Mouse (Mus musculus): ENCODE results near the gene Gm49721. TPM values are rescaled to one million over a fixed set of nuclear protein-coding genes. Genes with fewer than 3 reads are reported as not detected.
"Not testable (repeated sequence)": the region's sequence is repeated elsewhere in the genome, so short reads cannot be mapped to it uniquely, and the experiment has no call there.

Gm49721 gene
- polyA plus RNA-seq, 1 experiment from 2014 or later, result 0.20 TPM

DNA sequence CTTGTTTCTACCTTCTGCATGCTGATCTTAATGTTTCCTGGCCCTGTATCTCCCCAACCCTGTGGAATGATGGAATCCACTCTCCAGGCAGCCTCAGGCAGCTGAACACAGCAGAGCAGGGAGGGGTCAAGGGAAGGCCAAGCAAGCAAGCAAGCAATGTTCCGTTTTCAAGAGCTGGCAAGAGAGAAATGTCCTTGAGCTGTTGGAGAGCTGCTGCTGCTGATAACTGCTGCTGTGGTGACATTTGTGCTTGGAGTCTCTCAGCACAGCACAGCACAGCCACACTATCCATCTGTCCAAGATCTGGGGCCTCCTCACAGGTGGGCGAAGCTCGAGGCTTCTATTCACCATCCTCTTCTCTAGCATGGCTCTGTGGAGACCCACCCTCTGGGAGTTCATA, 24.7 kb downstream of the Gm49721 start:
- WGBS, result no CpG with 5 or more reads among the region's 3 CpGs

GRCm38 (mm10) chr17:7005646-7006045, 26.9 kb downstream of the Gm49721 start:
- H3K36me3 ChIP-seq (ENCODE audit: insufficient read depth, low read length); H3K27me3 ChIP-seq (ENCODE audit: insufficient read depth, low read length); H3K9ac ChIP-seq (ENCODE audit: low read depth, low read length); H3K4me3 ChIP-seq (replicated peaks; ENCODE audit: low read depth, low read length); DNase-seq (ENCODE audit: low spot score); H3K9me3 ChIP-seq (replicated peaks; ENCODE audit: low read length); H3K4me1 ChIP-seq (replicated peaks; ENCODE audit: insufficient read depth, low read length); H3K4me2 ChIP-seq (ENCODE audit: low read length); H3K27ac ChIP-seq; ATAC-seq (replicated peaks; ENCODE audit: low FRiP score, low read depth): not testable (repeated sequence)
- 59% methylated on average over 3 of the region's 4 CpGs for WGBS

More for the DNA sequence above, 24.7 kb downstream of the Gm49721 start:
- not testable (repeated sequence) for DNase-seq (ENCODE audit: low spot score); H3K9ac ChIP-seq (ENCODE audit: low read depth, low read length); H3K4me3 ChIP-seq (replicated peaks; ENCODE audit: low read depth, low read length); H3K27ac ChIP-seq; H3K27me3 ChIP-seq (ENCODE audit: insufficient read depth, low read length); H3K4me2 ChIP-seq (ENCODE audit: low read length); H3K4me1 ChIP-seq (replicated peaks; ENCODE audit: insufficient read depth, low read length); ATAC-seq (replicated peaks; ENCODE audit: low FRiP score, low read depth); H3K36me3 ChIP-seq (ENCODE audit: insufficient read depth, low read length); H3K9me3 ChIP-seq (replicated peaks; ENCODE audit: low read length)

DNA sequence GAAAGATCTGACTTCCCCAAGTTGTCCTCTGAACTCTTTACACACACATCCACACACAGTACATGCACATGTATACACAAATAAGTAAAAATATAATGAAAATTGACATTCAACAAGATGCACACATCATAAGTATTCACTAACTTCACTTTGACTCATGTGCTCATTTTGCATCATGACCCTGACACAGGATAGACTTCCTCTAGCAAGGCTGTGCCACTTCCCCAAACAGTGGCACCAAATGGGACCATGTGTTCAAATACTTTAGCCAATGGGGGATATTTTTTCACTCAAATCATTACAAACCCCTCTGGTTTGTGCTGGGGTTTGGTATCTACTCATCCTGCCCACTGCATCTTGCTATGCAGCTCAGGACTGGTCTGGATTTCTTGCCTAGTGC, 30.2 kb downstream of the Gm49721 start:
- H3K4me3 ChIP-seq (replicated peaks; ENCODE audit: low read depth, low read length); H3K27me3 ChIP-seq (ENCODE audit: insufficient read depth, low read length); H3K27ac ChIP-seq; ATAC-seq (replicated peaks; ENCODE audit: low FRiP score, low read depth); H3K36me3 ChIP-seq (ENCODE audit: insufficient read depth, low read length); H3K4me1 ChIP-seq (replicated peaks; ENCODE audit: insufficient read depth, low read length); H3K4me2 ChIP-seq (ENCODE audit: low read length); DNase-seq (ENCODE audit: low spot score); H3K9me3 ChIP-seq (replicated peaks; ENCODE audit: low read length); H3K9ac ChIP-seq (ENCODE audit: low read depth, low read length): not testable (repeated sequence)

DNA sequence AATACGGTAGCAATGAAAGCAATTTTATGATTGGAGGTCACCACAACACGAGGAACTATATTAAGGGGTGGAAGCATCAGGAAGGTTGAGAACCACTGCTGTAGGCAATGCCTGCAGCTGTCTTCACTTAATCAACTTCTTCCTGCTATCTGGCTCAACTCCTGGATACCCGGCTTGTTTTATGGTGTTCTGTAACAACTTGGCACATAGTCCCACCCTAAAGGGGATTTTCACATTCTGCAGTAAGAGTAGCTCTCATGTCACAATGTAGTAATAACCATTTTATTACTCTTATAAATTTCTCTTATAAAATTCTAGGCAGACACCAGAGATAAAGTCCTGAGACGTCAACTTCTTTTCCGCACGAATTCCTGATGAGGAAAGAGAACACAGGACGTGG, 30.7 kb downstream of the Gm49721 start:
- not testable (repeated sequence) for H3K27me3 ChIP-seq (ENCODE audit: insufficient read depth, low read length); H3K4me3 ChIP-seq (replicated peaks; ENCODE audit: low read depth, low read length); H3K4me1 ChIP-seq (replicated peaks; ENCODE audit: insufficient read depth, low read length); H3K27ac ChIP-seq; H3K9ac ChIP-seq (ENCODE audit: low read depth, low read length); H3K4me2 ChIP-seq (ENCODE audit: low read length); H3K36me3 ChIP-seq (ENCODE audit: insufficient read depth, low read length); ATAC-seq (replicated peaks; ENCODE audit: low FRiP score, low read depth); DNase-seq (ENCODE audit: low spot score); H3K9me3 ChIP-seq (replicated peaks; ENCODE audit: low read length)
- WGBS, result no CpG with 5 or more reads among the region's 7 CpGs

DNA sequence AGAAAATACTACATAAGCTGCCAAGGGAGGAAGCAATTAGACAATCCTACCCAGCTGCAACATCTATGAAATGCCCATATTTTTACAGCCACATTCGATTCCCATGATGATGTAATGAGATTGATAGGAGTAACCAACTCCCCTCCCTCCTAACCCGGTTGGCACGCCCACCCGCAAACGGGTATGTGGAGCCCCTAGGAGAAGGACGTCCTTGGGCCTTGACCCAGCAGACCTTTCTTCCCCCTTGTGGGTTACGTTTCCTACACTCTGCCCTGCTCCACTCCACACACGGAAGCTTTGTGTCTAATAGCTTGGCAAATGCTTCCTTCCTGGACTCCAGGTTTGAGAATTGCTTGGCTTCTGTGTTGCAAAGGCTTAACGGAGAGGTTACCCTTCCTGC, 31.2 kb downstream of the Gm49721 start:
- not testable (repeated sequence) for H3K4me1 ChIP-seq (replicated peaks; ENCODE audit: insufficient read depth, low read length); H3K9me3 ChIP-seq (replicated peaks; ENCODE audit: low read length); H3K27ac ChIP-seq; H3K36me3 ChIP-seq (ENCODE audit: insufficient read depth, low read length); H3K4me3 ChIP-seq (replicated peaks; ENCODE audit: low read depth, low read length); H3K9ac ChIP-seq (ENCODE audit: low read depth, low read length); ATAC-seq (replicated peaks; ENCODE audit: low FRiP score, low read depth); H3K4me2 ChIP-seq (ENCODE audit: low read length); H3K27me3 ChIP-seq (ENCODE audit: insufficient read depth, low read length)
- peak; percentile 1 for DNase-seq (ENCODE audit: low spot score)
- 51% methylated on average over 4 of the region's 9 CpGs for WGBS

GRCm38 (mm10) chr17:7014190-7014589, 35.5 kb downstream of the Gm49721 start:
- WGBS, result no CpG with 5 or more reads among the region's 1 CpGs
- not testable (repeated sequence) for H3K27me3 ChIP-seq (ENCODE audit: insufficient read depth, low read length); H3K4me2 ChIP-seq (ENCODE audit: low read length); H3K36me3 ChIP-seq (ENCODE audit: insufficient read depth, low read length); H3K4me1 ChIP-seq (replicated peaks; ENCODE audit: insufficient read depth, low read length); H3K27ac ChIP-seq; ATAC-seq (replicated peaks; ENCODE audit: low FRiP score, low read depth); H3K4me3 ChIP-seq (replicated peaks; ENCODE audit: low read depth, low read length); H3K9ac ChIP-seq (ENCODE audit: low read depth, low read length); DNase-seq (ENCODE audit: low spot score); H3K9me3 ChIP-seq (replicated peaks; ENCODE audit: low read length)

DNA sequence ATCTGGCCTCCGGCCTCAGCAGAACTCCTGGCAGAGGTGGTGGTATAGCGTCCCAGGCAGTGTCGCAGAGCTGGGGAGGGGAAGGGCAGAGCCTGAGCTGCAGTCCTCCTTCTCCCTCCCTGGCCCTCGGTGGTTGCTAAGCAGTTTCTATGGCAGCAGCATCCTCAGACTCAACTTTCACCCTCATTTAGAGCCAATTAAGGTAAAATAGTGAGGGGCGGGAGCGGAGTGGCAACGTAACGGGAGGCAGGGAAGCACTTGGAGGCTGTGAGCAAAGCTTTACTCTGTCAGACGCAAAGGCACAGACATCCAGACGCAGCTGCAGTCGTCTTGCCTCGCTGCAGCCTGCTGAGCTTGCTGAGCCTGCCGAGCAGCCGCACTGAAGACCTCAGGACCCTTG, 46.6 kb downstream of the Gm49721 start, which contains the start of gene Gm1604a:
TSS of gene Gm1604a (plus strand) at position 312 of the 400 bp plus-strand sequence.
- not testable (repeated sequence) for H3K36me3 ChIP-seq (ENCODE audit: insufficient read depth, low read length); H3K4me3 ChIP-seq (replicated peaks; ENCODE audit: low read depth, low read length); DNase-seq (ENCODE audit: low spot score); H3K9ac ChIP-seq (ENCODE audit: low read depth, low read length); H3K4me2 ChIP-seq (ENCODE audit: low read length); H3K9me3 ChIP-seq (replicated peaks; ENCODE audit: low read length); ATAC-seq (replicated peaks; ENCODE audit: low FRiP score, low read depth); H3K4me1 ChIP-seq (replicated peaks; ENCODE audit: insufficient read depth, low read length); H3K27me3 ChIP-seq (ENCODE audit: insufficient read depth, low read length); H3K27ac ChIP-seq
- WGBS, result 21% methylated on average over 5 of the region's 14 CpGs

DNA sequence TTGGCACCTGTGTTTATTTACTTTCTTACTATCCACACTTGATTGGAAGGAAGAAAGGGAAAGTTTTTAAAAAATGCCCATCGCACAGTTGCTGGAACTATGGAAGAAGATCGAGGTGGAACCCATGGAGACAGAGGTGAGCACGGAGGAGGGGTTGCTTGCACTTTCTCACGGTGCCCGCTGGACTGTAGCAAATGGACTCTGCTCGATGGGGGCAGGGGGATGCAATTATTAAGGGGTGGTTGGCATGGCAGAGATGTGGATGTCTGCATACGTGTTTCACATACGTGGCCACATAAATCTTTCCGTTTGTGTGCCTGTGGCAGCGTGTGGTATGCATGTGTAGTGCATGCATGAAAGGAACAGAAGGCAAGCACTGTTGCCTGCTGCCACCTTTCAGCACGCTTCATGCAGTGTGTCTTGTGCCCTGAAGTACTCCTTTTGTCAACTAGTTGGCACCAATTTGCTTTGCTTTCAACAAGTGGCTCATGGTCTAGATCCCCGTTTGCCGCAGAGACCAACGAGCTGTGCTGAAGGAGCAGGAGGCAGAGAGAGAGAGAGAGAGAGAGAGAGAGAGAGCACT, 47.2 kb downstream of the Gm49721 start:
- H3K4me2 ChIP-seq (ENCODE audit: low read length); H3K4me1 ChIP-seq (replicated peaks; ENCODE audit: insufficient read depth, low read length); H3K27me3 ChIP-seq (ENCODE audit: insufficient read depth, low read length); H3K36me3 ChIP-seq (ENCODE audit: insufficient read depth, low read length); H3K27ac ChIP-seq; DNase-seq (ENCODE audit: low spot score); H3K9me3 ChIP-seq (replicated peaks; ENCODE audit: low read length); H3K9ac ChIP-seq (ENCODE audit: low read depth, low read length); H3K4me3 ChIP-seq (replicated peaks; ENCODE audit: low read depth, low read length): not testable (repeated sequence)
- 27% methylated on average over 3 of the region's 14 CpGs for WGBS
- peak; percentile 53 for ATAC-seq (replicated peaks; ENCODE audit: low FRiP score, low read depth)

DNA sequence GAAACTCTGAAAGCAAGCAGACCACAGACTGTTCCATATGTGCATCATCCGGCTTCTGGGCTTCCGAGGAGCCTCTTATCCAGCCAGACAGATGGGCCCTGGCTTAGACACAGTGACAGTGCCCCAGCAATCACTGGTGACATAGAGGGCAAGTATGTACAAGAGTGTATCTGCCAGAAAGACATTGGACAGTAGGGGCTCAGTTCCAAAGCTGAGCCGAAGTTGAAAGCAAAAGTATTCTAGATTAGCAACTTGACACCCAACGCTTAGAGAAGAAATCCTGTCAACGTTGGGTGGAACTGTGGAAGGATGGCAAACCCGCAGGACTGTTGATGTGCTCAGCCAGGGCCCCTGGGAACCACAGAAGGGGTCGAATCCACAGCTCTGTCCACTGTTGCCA, 51.5 kb downstream of the Gm49721 start:
- not testable (repeated sequence) for H3K27me3 ChIP-seq (ENCODE audit: insufficient read depth, low read length); H3K4me1 ChIP-seq (replicated peaks; ENCODE audit: insufficient read depth, low read length); H3K4me3 ChIP-seq (replicated peaks; ENCODE audit: low read depth, low read length); H3K9ac ChIP-seq (ENCODE audit: low read depth, low read length); H3K4me2 ChIP-seq (ENCODE audit: low read length); H3K27ac ChIP-seq; H3K36me3 ChIP-seq (ENCODE audit: insufficient read depth, low read length); ATAC-seq (replicated peaks; ENCODE audit: low FRiP score, low read depth); H3K9me3 ChIP-seq (replicated peaks; ENCODE audit: low read length); DNase-seq (ENCODE audit: low spot score)
- 66% methylated on average over 5 of the region's 7 CpGs for whole genome bisulfite sequencing

GRCm38 (mm10) chr17:7030622-7031174, 52.0 kb downstream of the Gm49721 start:
- DNase-seq (ENCODE audit: low spot score) (peak; percentile 0), ATAC-seq (replicated peaks; ENCODE audit: low FRiP score, low read depth) (peak; percentile 80)
- not testable (repeated sequence) for H3K36me3 ChIP-seq (ENCODE audit: insufficient read depth, low read length); H3K9me3 ChIP-seq (replicated peaks; ENCODE audit: low read length); H3K4me3 ChIP-seq (replicated peaks; ENCODE audit: low read depth, low read length); H3K4me1 ChIP-seq (replicated peaks; ENCODE audit: insufficient read depth, low read length); H3K4me2 ChIP-seq (ENCODE audit: low read length); H3K27ac ChIP-seq; H3K27me3 ChIP-seq (ENCODE audit: insufficient read depth, low read length); H3K9ac ChIP-seq (ENCODE audit: low read depth, low read length)
- 42% methylated on average over 3 of the region's 6 CpGs for WGBS
